Mouse (Mus musculus): ENCODE measurements at regions not wholly inside any gene's neighbourhood (a gene's known extent, or its start where the extent isn't known, plus 50 kb on each side); places are given as distances from the start of the nearest gene placed in this dataset.
A peak's percentile ranks its signal among the peaks of the same experiment; 100 is the strongest.

GRCm38 (mm10) chr3:37858624-37859302 lies 134.5 kb upstream of the Gm5148 start:
- no peaks in the 10 kb centered on the region for H3K36me3 ChIP-seq (ENCODE audit: control insufficient read depth, insufficient read depth)
- no peak overlapping the region for H3K4me3 ChIP-seq (ENCODE audit: low read length)
- H3K4me1 ChIP-seq (ENCODE audit: control insufficient read depth, insufficient read depth, low read length), result peaks cover 18% of the 10 kb centered on the region
- no peak for ATAC-seq (replicated peaks; ENCODE audit: extremely low read depth, insufficient read depth, low FRiP score)
- H3K27me3 ChIP-seq (ENCODE audit: control insufficient read depth, insufficient read depth, low read length), result no peaks in the 10 kb centered on the region
- no peaks in the 10 kb centered on the region for H3K9me3 ChIP-seq (replicated peaks; ENCODE audit: control insufficient read depth, low read length)
- no peak overlapping the region for H3K9ac ChIP-seq (ENCODE audit: low read length)
- no peak overlapping the region for H3K4me2 ChIP-seq (ENCODE audit: low read depth, low read length)
- no peak overlapping the region for H3K27ac ChIP-seq (ENCODE audit: low read length)
- 83% methylated on average over 6 of the region's 6 CpGs for WGBS

DNA sequence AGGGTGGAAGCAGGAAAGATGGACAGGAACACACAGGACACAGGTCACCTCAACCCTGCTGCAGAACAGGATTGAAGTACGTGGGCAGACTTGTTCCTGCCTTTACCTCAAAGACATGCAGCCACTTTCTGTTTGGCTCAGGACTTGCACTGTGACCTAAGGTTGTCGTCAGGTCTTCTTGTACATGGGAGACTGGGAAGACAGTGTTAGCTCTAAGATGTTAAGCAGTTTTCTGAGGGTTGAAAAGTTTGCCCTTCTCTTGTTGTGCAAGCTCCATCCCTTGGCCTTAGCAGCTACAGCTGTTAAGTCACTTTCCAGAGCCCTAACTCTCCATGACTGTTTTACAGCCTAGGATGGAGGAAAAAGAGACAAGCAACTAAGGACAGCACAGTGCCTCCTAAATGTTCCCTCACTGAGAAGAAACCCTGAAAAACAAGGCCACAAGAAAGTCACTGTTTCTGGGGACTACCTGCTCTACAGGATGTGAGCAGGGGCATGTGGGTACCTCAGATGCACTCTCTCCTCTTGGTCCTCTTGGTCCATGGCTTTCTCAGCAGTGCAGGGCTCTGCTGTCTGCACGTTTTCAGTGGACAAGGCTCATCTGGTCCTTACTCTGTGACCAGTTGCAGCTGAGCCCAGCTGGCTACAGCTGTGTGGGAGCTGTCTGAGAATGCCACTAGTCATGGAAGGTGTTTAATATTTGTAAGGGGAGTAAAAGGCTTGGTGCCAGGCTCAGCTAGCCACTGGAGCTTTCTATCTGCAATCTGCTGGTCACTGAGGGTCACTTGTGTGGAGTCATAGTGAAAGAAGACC lies 122.1 kb upstream of the Gm5148 start:
- Histone ChIP-seq H3K27ac (ENCODE audit: low read length) (peak overlapping the region; percentile 57; the same call in 1 of the 2 replicates), H3K9me3 (replicated peaks; ENCODE audit: control insufficient read depth, low read length) (no peaks in the 10 kb centered on the region), H3K4me1 (ENCODE audit: control insufficient read depth, insufficient read depth, low read length) (peaks cover 18% of the 10 kb centered on the region), H3K4me2 (ENCODE audit: low read depth, low read length) (no peak overlapping the region), H3K4me3 (ENCODE audit: low read length) (no peak overlapping the region), H3K27me3 (ENCODE audit: control insufficient read depth, insufficient read depth, low read length) (no peaks in the 10 kb centered on the region), H3K36me3 (ENCODE audit: control insufficient read depth, insufficient read depth) (no peaks in the 10 kb centered on the region), H3K9ac (ENCODE audit: low read length) (no peak overlapping the region)
- WGBS, result 61% methylated on average over 3 of the region's 3 CpGs
- peak; percentile 29; the same call in 1 of the 2 replicates for ATAC-seq (replicated peaks; ENCODE audit: extremely low read depth, insufficient read depth, low FRiP score)

GRCm38 (mm10) chr3:37845313-37846023 lies 121.2 kb upstream of the Gm5148 start:
- H3K4me2 ChIP-seq (ENCODE audit: low read depth, low read length), result no peak overlapping the region
- no peaks in the 10 kb centered on the region for H3K27me3 ChIP-seq (ENCODE audit: control insufficient read depth, insufficient read depth, low read length)
- no peaks in the 10 kb centered on the region for H3K9me3 ChIP-seq (replicated peaks; ENCODE audit: control insufficient read depth, low read length)
- 63% methylated on average over 11 of the region's 11 CpGs for WGBS
- no peak for ATAC-seq (replicated peaks; ENCODE audit: extremely low read depth, insufficient read depth, low FRiP score)
- H3K36me3 ChIP-seq (ENCODE audit: control insufficient read depth, insufficient read depth), result no peaks in the 10 kb centered on the region
- peaks cover 18% of the 10 kb centered on the region for H3K4me1 ChIP-seq (ENCODE audit: control insufficient read depth, insufficient read depth, low read length)
- no peak overlapping the region for H3K4me3 ChIP-seq (ENCODE audit: low read length)
- H3K9ac ChIP-seq (ENCODE audit: low read length), result no peak overlapping the region
- H3K27ac ChIP-seq (ENCODE audit: low read length), result peak overlapping the region; percentile 57

DNA sequence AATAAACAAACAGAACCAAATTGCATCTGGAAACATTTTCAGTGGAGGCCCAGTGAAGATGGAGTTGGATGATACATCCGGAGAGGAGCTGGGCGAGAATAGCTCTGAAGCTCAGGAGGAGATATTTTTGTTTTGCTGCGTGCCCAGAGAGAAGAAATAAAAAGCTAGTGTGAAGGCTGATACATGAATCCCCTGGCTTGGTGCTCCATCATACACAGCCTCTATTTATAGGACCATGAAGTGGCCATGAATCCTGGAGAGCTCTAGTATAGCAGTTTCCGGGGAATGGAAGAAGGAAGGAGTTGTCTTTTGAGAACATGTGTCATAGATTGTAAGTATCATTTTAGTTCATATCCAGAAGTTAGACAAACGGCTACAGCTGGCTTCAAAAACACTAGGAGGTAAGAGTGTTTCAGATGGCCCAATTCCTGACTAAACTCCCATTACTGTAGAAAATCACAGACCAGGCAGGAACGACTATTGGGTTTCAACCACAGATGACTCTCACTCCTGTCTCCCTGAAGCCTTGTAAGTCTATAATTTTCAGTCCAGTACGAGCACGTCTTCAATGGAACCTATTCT lies 120.5 kb upstream of the Gm5148 start:
- Histone ChIP-seq H3K4me1 (ENCODE audit: control insufficient read depth, insufficient read depth, low read length) (peaks cover 18% of the 10 kb centered on the region), H3K27me3 (ENCODE audit: control insufficient read depth, insufficient read depth, low read length) (no peaks in the 10 kb centered on the region), H3K4me3 (ENCODE audit: low read length) (no peak overlapping the region), H3K27ac (ENCODE audit: low read length) (peak overlapping the region; percentile 57), H3K9ac (ENCODE audit: low read length) (no peak overlapping the region), H3K4me2 (ENCODE audit: low read depth, low read length) (no peak overlapping the region), H3K36me3 (ENCODE audit: control insufficient read depth, insufficient read depth) (no peaks in the 10 kb centered on the region), H3K9me3 (replicated peaks; ENCODE audit: control insufficient read depth, low read length) (no peaks in the 10 kb centered on the region)
- WGBS, result 59% methylated on average over 8 of the region's 8 CpGs
- 0 out of 2 replicates have a peak, but pooled peaks have one; percentile 43 for ATAC-seq (replicated peaks; ENCODE audit: extremely low read depth, insufficient read depth, low FRiP score)

GRCm38 (mm10) chr3:37842289-37842688 lies 118.0 kb upstream of the Gm5148 start:
- H3K4me2 ChIP-seq (ENCODE audit: low read depth, low read length), result no peak overlapping the region
- no peak overlapping the region; the same call in 1 of the 2 replicates for H3K27ac ChIP-seq (ENCODE audit: low read length)
- H3K9me3 ChIP-seq (replicated peaks; ENCODE audit: control insufficient read depth, low read length), result no peaks in the 10 kb centered on the region
- 63% methylated on average over 7 of the region's 7 CpGs for WGBS
- no peak overlapping the region for H3K4me3 ChIP-seq (ENCODE audit: low read length)
- no peaks in the 10 kb centered on the region for H3K36me3 ChIP-seq (ENCODE audit: control insufficient read depth, insufficient read depth)
- H3K9ac ChIP-seq (ENCODE audit: low read length), result no peak overlapping the region
- no peaks in the 10 kb centered on the region for H3K27me3 ChIP-seq (ENCODE audit: control insufficient read depth, insufficient read depth, low read length)
- ATAC-seq (replicated peaks; ENCODE audit: extremely low read depth, insufficient read depth, low FRiP score), result no peak
- H3K4me1 ChIP-seq (ENCODE audit: control insufficient read depth, insufficient read depth, low read length), result peaks cover 18% of the 10 kb centered on the region

DNA sequence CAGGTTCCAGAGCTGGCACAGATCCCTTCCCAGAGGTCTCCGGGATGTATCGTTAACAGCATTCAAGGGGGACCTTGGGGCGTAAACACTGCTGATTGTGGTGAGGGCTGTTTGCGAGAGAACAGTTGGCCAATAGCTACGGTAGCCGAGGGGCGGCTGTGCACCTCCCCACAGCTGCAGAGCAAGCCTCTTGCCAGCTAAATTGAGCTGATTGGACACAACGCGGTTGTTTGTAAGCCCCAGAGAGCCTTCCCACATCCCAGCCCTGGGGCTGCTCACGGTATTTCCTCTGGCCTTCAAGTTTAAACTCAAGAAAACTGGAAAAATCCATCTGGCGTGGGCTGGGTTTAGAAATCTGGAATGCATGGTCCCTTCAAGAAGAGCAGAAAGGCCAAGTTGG lies 114.6 kb upstream of the Gm5148 start:
- Histone ChIP-seq H3K4me2 (ENCODE audit: low read depth, low read length) (no peak overlapping the region), H3K9me3 (replicated peaks; ENCODE audit: control insufficient read depth, low read length) (no peaks in the 10 kb centered on the region), H3K27ac (ENCODE audit: low read length) (no peak overlapping the region), H3K27me3 (ENCODE audit: control insufficient read depth, insufficient read depth, low read length) (no peaks in the 10 kb centered on the region), H3K4me3 (ENCODE audit: low read length) (no peak overlapping the region), H3K36me3 (ENCODE audit: control insufficient read depth, insufficient read depth) (no peaks in the 10 kb centered on the region), H3K9ac (ENCODE audit: low read length) (no peak overlapping the region), H3K4me1 (ENCODE audit: control insufficient read depth, insufficient read depth, low read length) (peaks cover 15% of the 10 kb centered on the region)
- 67% methylated on average over 11 of the region's 11 CpGs for WGBS
- ATAC-seq (replicated peaks; ENCODE audit: extremely low read depth, insufficient read depth, low FRiP score), result no peak

GRCm38 (mm10) chr3:37836749-37837148 lies 112.5 kb upstream of the Gm5148 start:
- ATAC-seq (replicated peaks; ENCODE audit: extremely low read depth, insufficient read depth, low FRiP score), result no peak
- 27% methylated on average over 5 of the region's 5 CpGs for WGBS

DNA sequence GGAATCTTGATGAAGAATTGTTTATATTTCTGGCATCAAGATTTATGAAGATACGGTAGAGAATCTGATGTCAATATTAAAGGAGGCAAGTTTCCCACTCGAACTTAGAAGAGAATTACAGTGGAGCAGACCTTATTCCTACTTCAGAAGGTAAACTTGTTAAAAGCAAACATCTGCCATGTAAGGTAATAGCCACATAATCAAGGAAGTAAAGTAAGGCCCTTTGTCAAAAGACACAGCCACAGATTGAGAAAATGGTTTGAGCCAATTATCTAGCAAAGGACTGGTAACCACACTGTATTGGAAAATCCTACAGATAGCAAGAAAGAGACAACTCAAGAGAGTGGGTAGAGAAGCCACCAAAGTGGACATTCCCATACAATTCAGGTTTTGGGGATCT lies 111.4 kb upstream of the Gm5148 start:
- Histone ChIP-seq H3K36me3 (ENCODE audit: control insufficient read depth, insufficient read depth) (no peaks in the 10 kb centered on the region), H3K4me2 (ENCODE audit: low read depth, low read length) (no peak overlapping the region), H3K4me3 (ENCODE audit: low read length) (no peak overlapping the region), H3K27me3 (ENCODE audit: control insufficient read depth, insufficient read depth, low read length) (no peaks in the 10 kb centered on the region), H3K4me1 (ENCODE audit: control insufficient read depth, insufficient read depth, low read length) (peaks cover 18% of the 10 kb centered on the region), H3K9ac (ENCODE audit: low read length) (no peak overlapping the region), H3K9me3 (replicated peaks; ENCODE audit: control insufficient read depth, low read length) (no peaks in the 10 kb centered on the region), H3K27ac (ENCODE audit: low read length) (no peak overlapping the region)
- 95% methylated on average over 2 of the region's 2 CpGs for WGBS
- ATAC-seq (replicated peaks; ENCODE audit: extremely low read depth, insufficient read depth, low FRiP score), result no peak

More at GRCm38 (mm10) chr3:37836749-37837148, 112.5 kb upstream of the Gm5148 start:
- H3K4me2 ChIP-seq (ENCODE audit: low read depth, low read length), result no peak overlapping the region
- no peak overlapping the region for H3K9ac ChIP-seq (ENCODE audit: low read length)
- H3K36me3 ChIP-seq (ENCODE audit: control insufficient read depth, insufficient read depth), result no peaks in the 10 kb centered on the region
- H3K27ac ChIP-seq (ENCODE audit: low read length), result no peak overlapping the region
- no peaks in the 10 kb centered on the region for H3K9me3 ChIP-seq (replicated peaks; ENCODE audit: control insufficient read depth, low read length)
- no peak overlapping the region for H3K4me3 ChIP-seq (ENCODE audit: low read length)
- no peaks in the 10 kb centered on the region for H3K27me3 ChIP-seq (ENCODE audit: control insufficient read depth, insufficient read depth, low read length)
- peaks cover 18% of the 10 kb centered on the region for H3K4me1 ChIP-seq (ENCODE audit: control insufficient read depth, insufficient read depth, low read length)
